Mouse (Mus musculus): ENCODE data around the gene Mmachc.
A peak's percentile ranks its signal among the peaks of the same experiment; 100 is the strongest.

Mmachc gene

DNA sequence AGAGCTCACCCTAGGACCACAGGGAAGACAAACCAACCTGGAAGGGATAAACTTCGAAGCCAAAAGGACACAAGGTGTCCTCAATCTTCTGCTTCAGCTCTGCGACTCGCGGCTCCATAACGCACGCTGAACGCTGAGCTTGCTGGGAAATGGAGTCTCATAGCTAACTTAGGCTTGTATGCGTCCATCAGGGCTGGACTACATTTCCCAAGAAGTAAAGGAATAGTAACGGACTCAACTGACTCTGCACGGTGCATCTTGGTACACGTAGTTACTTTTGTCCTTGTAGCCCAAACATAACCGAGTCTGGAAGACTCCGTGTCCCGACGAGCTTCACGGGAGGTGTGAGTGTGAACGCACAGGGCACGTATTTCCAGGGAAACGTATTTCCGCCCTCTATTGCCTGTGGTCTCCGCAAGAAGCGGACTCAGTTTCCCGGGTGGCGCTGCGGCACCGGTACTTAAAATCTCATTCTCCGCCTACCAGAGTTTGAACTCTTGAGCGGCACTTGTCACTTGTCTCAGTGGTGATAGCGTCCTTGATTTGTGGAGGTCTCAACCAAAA, at the start of gene Mmachc, which contains the start of gene Ccdc163:
Gene Mmachc, minus strand, starts transcription at position 206 of the 564 bp plus-strand sequence.
Gene Ccdc163, plus strand, starts transcription at position 309 of the 564 bp plus-strand sequence.
- peak; percentile 87 to 90 for DNase-seq

- no peak for DNase-seq
Observed at GRCm38 (mm10) chr4:116749750-116750149, 41.5 kb upstream of the Mmachc start.

- no peak for DNase-seq
Observed at GRCm38 (mm10) chr4:116738972-116739751, 31.0 kb upstream of the Mmachc start.

- no peak for DNase-seq
Observed at GRCm38 (mm10) chr4:116734996-116735395, 26.8 kb upstream of the Mmachc start.

DNA sequence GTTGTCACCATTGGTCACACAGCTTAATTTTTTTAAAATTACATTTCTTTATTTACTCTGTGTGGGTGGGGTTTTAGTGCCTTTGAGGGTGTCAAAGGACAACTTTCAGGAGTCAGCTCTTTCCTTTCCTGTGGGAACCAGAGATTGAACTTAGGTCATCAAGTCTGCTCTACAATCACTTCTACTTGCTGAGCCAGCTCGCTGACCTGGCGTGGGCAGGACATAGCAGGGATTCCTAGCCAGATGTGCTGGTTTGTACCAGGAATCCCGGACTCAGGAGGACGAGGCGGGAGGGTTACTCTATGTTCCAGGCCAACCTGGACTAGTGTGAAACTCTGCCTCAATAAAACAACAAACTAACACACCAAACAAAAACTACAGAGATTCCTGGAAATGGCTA, 24.1 kb upstream of the Mmachc start:
- DNase-seq, result no peak

- no peak for DNase-seq
Observed at GRCm38 (mm10) chr4:116731077-116731476, 22.9 kb upstream of the Mmachc start.

GRCm38 (mm10) chr4:116729532-116729931, 21.3 kb upstream of the Mmachc start:
- no peak for DNase-seq

- no peak for DNase-seq
Observed at GRCm38 (mm10) chr4:116727401-116727800, 19.2 kb upstream of the Mmachc start.

- DNase-seq, result no peak
Observed at GRCm38 (mm10) chr4:116725444-116725843, 17.2 kb upstream of the Mmachc start.

DNA sequence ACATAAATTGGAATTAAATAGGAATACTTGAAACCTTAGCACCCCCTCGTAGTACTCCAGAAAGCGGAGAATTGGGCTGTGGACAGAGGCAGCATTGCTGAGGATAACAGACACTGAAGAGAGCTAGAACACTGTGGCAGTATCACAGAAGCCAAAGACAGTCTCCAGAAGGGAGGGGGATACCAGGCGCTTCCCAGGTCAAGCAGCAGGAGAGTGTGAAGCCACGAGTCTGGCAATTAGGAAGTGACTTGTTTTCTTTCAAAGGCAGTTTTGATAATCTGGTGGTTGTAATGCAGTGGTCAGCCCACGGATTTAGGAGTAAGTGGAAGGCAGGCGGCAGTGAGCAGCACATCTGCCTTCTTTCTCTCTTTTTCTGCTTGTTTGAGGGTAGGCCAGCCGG, 14.0 kb upstream of the Mmachc start:
- no peak for DNase-seq

- DNase-seq, result no peak
Observed at GRCm38 (mm10) chr4:116721098-116721628, 13.0 kb upstream of the Mmachc start.

GRCm38 (mm10) chr4:116720343-116721097, 12.3 kb upstream of the Mmachc start, which contains the start of gene Tesk2:
TSS of gene Tesk2 (plus strand) at chr4:116720948.
- peak; percentile 86 to 88 for DNase-seq

GRCm38 (mm10) chr4:116719396-116719795, 11.2 kb upstream of the Mmachc start:
- DNase-seq, result peak; percentile 71 to 75

GRCm38 (mm10) chr4:116712536-116712935, 4.3 kb upstream of the Mmachc start:
- peak; percentile 54 to 59 for DNase-seq

- DNase-seq, result no peak
Observed at GRCm38 (mm10) chr4:116710154-116710553, 1.9 kb upstream of the Mmachc start.

GRCm38 (mm10) chr4:116708791-116709390, 685 bp upstream of the Mmachc start:
- DNase-seq, result no peak

- DNase-seq, result peak in 1 of 2 experiments; percentile 15
Observed at GRCm38 (mm10) chr4:116707666-116708065, 540 bp downstream of the Mmachc start.

DNA sequence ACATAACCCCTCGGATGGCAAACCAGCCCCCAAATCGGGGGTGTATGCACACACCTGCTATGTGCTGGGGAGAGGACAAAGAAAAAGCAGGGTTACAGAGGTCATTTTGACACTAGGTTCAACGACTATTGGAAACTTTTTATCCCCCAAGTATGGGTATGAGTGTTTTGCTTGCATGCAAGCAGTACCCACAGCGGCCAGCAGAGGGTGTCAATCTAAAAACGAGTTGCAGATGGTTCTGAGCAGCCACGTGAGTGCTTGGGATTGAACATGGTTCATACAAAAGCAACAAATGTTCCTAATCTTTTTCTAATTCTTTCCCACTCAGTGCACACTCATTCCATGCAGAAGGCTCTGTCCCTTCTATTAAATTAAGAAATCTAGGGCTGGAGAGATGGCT, 4.4 kb downstream of the Mmachc start:
- DNase-seq, result peak; percentile 64 to 70

DNA sequence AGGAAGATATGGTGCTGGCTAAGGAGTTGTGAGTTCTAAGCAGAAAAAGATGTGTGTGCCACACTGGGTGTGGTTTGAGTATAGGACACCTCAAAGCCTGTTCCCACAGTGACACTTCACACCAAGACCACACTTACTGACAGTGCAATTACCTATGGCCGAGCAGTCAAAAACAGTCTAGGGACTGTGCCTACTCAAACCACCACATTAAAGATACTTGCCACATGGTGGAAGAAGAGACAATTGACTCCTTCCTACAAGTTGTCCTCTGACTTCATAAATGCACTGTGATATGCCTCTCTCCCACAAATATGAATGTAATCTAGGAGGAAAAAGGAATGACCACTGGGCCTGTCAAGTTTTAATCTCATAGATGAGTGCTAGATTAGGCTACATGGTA, 7.2 kb downstream of the Mmachc start:
- no peak for DNase-seq

DNA sequence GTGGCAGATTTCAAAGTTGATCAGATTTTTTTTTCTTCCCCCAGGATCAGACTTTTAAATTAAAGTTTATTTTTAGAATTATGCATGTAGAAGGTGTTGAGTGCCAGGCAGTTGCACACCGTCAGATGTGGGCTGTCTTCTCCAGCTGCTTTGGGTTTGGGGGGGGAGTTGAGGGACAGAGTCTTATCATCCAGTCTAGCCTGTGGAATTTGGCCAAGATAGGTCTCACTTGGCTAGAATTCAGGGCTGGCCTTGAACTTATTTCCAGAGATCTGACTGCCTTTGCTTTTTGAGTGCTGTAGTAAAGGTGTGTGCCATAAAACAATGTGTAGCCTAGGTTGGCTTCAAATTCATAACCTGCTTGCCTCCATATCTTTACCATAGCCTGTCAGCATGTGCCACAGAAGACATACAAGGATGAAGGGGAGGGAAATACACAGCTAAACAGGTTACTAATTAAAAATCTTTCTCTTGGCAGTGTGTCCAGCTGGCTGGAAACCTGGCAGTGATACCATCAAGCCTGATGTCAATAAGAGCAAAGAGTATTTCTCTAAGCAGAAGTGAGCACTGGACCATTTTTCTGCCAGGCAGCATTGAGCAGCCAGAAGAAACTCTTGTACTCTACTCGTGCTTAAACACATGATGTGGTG, 9.4 kb downstream of the Mmachc start:
- DNase-seq, result no peak

DNA sequence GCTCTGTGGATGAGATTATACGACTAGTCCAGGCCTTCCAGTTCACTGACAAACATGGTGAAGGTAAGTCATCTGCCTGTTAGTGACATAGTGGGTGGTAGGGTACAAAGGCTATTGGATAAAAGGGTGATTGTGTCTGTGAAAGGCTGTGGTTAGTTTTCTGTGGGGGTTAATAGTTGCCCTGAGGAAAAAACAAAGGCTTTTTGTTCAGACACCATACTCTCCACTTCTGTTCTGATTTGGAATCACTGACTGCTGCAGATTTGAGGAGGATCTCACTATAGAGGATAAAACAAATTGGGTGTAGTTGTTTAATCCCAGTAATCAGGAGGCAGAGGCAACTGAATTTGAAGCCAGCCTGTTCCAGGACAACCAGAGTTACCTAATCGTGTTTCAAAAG, 14.4 kb downstream of the Mmachc start:
- no peak for DNase-seq

DNA sequence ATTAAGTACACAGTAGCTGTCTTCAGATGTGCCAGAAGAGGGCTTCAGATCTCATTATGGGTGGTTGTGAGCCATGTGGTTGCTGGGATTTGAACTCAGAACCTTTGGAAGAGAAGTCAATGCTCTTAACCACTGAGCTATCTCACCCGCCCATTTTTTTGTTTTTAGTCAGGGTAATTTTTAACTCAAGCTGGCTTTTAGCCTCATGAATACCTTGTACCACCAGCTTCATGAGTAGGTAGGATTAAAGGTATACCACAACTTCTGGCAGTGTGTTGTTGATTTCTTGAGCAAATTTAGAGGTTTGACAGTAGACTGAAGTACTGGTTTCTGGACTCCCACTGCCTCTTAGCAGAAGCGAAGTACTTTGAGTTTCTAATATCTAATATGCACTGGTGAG, 16.1 kb downstream of the Mmachc start:
- DNase-seq, result no peak
